21 mouse cellular contexts compared by ENCODE assay signal in the genomic region with DNA sequence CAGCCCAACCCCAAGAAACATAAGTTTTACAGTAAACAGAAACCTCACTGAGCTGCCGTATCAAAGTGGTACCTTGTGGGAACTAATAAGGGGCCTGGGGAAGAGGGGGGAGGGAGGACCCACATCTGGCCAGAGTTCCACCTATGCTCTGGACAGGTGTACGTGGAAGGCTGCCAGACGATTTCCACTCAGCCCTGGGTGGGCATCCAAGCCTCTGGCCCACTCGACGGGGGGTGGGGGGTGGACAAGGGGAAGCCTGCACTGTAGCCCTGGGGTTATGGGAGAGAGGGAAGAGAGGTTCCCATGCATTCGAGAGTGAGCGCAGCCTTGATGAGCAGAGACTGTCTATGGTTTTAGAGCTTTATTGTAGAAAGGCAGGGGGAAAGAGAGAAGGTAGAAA. TPM values are rescaled to one million over a fixed set of nuclear protein-coding genes. Genes with fewer than 3 reads are reported as not detected.
A peak's percentile ranks its signal among the peaks of the same experiment; 100 is the strongest.
DNase-seq lines count a peak whose midpoint lies in the region.
"Had no signal": no experiment of that assay in that cellular context is flagged by ENCODE, and none has a peak within 500 bp of the region (broad histone marks: within the 10 kb centered on the region; RNA-seq: fewer than 3 reads in every experiment).

No protein-coding gene starts in this region.

- no peaks in the 10 kb centered on the region for H3K36me3 ChIP-seq in macrophage (ENCODE audit: inconsistent target)
- H3K36me3 ChIP-seq: G1E had no signal

- peak overlapping the region; percentile 90 for H3K27ac ChIP-seq in macrophage

- no peaks in the 10 kb centered on the region for H3K79me2 ChIP-seq in macrophage (ENCODE audit: inconsistent target)

- no peak overlapping the region for H3K4me3 ChIP-seq in macrophage (ENCODE audit: inconsistent target)

- intact Hi-C loops in heart, postnatal 14 days (cut with DNase I): no loop called here

- WGBS in macrophage (ENCODE audit: missing documents): 82% methylated on average over 5 of the region's 7 CpGs

- peak; percentile 80 for DNase-seq in heart, adult 11 months
- no peak for DNase-seq in heart, postnatal 14 days
- DNase-seq in testis, postnatal 10 days (ENCODE audit: low spot score): peak; percentile 44
- no peak for DNase-seq in testis, postnatal 14 days (ENCODE audit: low spot score)
- peak; percentile 60 for DNase-seq in A20 (ENCODE audit: low read depth, low spot score)
- DNase-seq in T-cell, adult 2 months (ENCODE audit: low spot score): no peak
- no peak for DNase-seq in lung, postnatal 25 days (ENCODE audit: low spot score)
- DNase-seq: adrenal gland, adult 2 months; adrenal gland, adult 8-10 months; adrenal gland, postnatal 10 days; adrenal gland, postnatal 14 days; adrenal gland, postnatal 25 days; adrenal gland, postnatal 36 days; B cell, adult 2 months; cerebellum, adult 11 months; cerebellum, adult 11-12 months; cerebellum, adult 18-20 months; cerebellum, adult 2 months had no signal

RNA-seq across cellular contexts. Expression of gene Lair1, which starts 16.5 kb away (rescaled TPM):
- 1 to 10 TPM in 1 of 2 experiments, under 1 TPM in 1; 0.46 to 1.1 TPM for total RNA-seq in heart, postnatal 14 days (2021)
- 100 to 1,000 TPM in 22 of 26 experiments, 10 to 100 TPM in 2, 1 to 10 TPM in 2; 5.9 to 350 (median 185) TPM for total RNA-seq in macrophage (2018; cell fraction: chromatin; rRNA removed)
- 100 to 1,000 TPM in 18 of 26 experiments, 10 to 100 TPM in 8; 78.5 to 181 (median 132) TPM for total RNA-seq in macrophage (2018; cell fraction: cytosol; rRNA removed)
- total RNA-seq in macrophage (2018; cell fraction: nucleus; rRNA removed): 100 to 1,000 TPM in 21 of 26 experiments, 10 to 100 TPM in 5; 31.0 to 247 (median 159) TPM
- 82.7 to 150 TPM (median 135 TPM) in 3 replicates for polyA plus RNA-seq in macrophage (2018)
- polyA plus RNA-seq: C2C12 had no signal

RNA-seq across cellular contexts. Expression of gene Ttyh1, which starts 39.7 kb away (rescaled TPM):
- 1 to 10 TPM; 1.9 to 2.0 TPM for total RNA-seq in heart, postnatal 14 days (2021)
- 1 to 10 TPM in 2 of 26 experiments, under 1 TPM in 13, not detected in 11; 0.17 to 1.4 (median 0.41) TPM for total RNA-seq in macrophage (2018; cell fraction: chromatin; rRNA removed)
- total RNA-seq in macrophage (2018; cell fraction: cytosol; rRNA removed): under 1 TPM in 10 of 26 experiments, not detected in 16; 0.04 to 0.24 (median 0.09) TPM
- under 1 TPM in 11 of 26 experiments, not detected in 15; 0.20 to 0.66 (median 0.40) TPM for total RNA-seq in macrophage (2018; cell fraction: nucleus; rRNA removed)
- polyA plus RNA-seq in macrophage (2018): 0.06 to 0.16 TPM in 2 of 3 replicates, not detected in the other
- polyA plus RNA-seq: G1E had no signal

RNA-seq across cellular contexts. Expression of gene Leng8, which starts 57.3 kb away (rescaled TPM):
- 10 to 100 TPM; 47.6 to 64.6 TPM for total RNA-seq in heart, postnatal 14 days (2021)
- total RNA-seq in macrophage (2018; cell fraction: chromatin; rRNA removed): 1,000 to 10,000 TPM in 1 of 26 experiments, 100 to 1,000 TPM in 25; 489 to 1,068 (median 725) TPM
- total RNA-seq in macrophage (2018; cell fraction: cytosol; rRNA removed): 10 to 100 TPM; 11.3 to 49.6 (median 20.4) TPM
- 100 to 1,000 TPM; 243 to 540 (median 388) TPM for total RNA-seq in macrophage (2018; cell fraction: nucleus; rRNA removed)
- 21.9 to 53.8 TPM (median 23.8 TPM) in 3 replicates for polyA plus RNA-seq in macrophage (2018)

Comparison
In these comparisons a context has a peak if more than half of its experiments do, and no peak if none do; other contexts are left out.
1. DNase-seq: peak in heart, adult 11 months (single experiment), testis, postnatal 10 days (single experiment) and A20 (single experiment); none in heart, postnatal 14 days (0 of 2), testis, postnatal 14 days (single experiment), T-cell, adult 2 months (single experiment) and lung, postnatal 25 days (single experiment).